Mouse (Mus musculus) liver, embryonic 18 days (tissue): ENCODE measurements around the gene Vmn2r18. TPM values are rescaled to one million over a fixed set of nuclear protein-coding genes. Genes with fewer than 3 reads are reported as not detected.

ENCODE experiments used
- polyA plus RNA-seq: library from polyadenylated mRNA; depleted of rRNA; stranded (reverse); fragments of >200 nt; gene quantifications from 2 replicates; pipeline ENCODE4 v1.2.3, GENCODE M21; 2012; rRNA removed

The Vmn2r18 gene
- polyA plus RNA-seq, result not detected in 2 replicates

DNA sequence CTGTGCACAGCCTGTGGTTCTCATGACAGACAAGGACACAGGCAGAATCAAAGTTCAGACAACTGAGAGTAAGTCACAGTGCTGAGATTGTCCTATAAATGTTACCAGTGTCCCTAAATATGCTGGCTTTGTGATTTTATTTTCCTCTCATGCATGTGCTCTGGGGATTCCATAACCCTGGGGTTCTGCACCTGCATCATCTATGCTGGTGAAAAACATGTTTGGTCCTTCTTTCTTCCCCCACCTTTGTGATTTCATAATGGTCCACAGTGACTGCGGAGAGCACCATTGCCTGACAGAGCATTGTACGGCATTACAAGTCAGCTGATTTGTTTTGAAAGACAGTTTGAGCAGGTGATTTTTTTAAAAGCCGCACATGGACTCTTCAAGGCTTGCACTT lies at the start of gene Vmn2r18:
Gene Vmn2r18, minus strand, starts transcription at position 101 of the 400 bp plus-strand sequence.

DNA sequence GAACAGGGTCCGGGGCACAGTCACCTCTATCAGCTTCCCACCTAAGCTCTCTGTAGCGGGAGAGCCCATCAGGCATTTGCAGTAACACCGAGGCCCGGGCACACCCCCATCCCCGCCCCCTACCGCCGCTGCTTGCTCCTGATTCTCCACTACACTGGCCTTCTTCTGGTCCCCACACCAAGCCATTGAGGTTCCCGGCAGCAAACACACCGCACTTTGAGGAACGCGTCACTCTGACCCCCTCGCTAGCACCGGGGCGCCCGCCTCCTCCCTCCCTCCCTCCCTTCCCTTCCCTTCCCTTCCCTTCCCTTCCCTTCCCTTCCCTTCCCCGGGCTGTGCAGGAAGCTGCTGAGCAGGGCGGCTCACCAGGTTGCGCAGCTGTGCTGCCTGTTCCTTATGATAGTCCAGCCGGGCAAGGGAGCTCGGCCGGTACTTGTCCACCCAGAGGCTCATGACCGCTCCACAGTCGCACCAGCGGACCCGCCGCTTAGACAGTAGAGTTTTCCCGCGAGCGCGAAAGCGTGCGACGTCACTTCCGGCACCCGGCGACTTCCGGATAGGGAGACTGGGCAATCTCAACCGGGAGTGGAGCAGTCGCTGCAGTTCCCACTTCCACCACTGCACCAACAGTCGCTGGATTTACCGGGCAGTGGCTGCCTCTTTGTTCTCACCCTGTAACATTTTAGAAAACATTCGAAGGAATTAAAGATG lies 45.0 kb upstream of the Vmn2r18 start, which contains the start of gene Rfc3:
Gene Rfc3, minus strand, starts transcription at position 543 of the 711 bp plus-strand sequence.

Other genes with a start within 250 kb of the Vmn2r18 start
- gene Gm42906, start 177.9 kb downstream of the Vmn2r18 start, polyA plus RNA-seq, result not detected in 2 replicates
- gene Rfc3, start 45.2 kb upstream of the Vmn2r18 start, polyA plus RNA-seq, result 14.8 and 16.9 TPM in 2 replicates